Mouse (Mus musculus) CD4-positive naive resting alpha-beta T cell, adult 76 days (primary cell): ENCODE data around the gene Gm21854. TPM values are rescaled to one million over a fixed set of nuclear protein-coding genes. Genes with fewer than 3 reads are reported as not detected.

Experiments
- total RNA-seq: library from RNA; stranded (reverse); gene quantifications from one replicate; pipeline ENCODE4 v1.2.4, GENCODE M21; 2023

Gene Gm21854
- not detected for total RNA-seq

GRCm38 (mm10) chrY:5656686-5657085 is at the start of gene Gm21854:
Gene Gm21854 (plus strand): TSS chrY:5656986.

Other genes starting within 250 kb of the Gm21854 start
- not detected for gene Gm20914, start 69.0 kb downstream of the Gm21854 start, total RNA-seq
- not detected for gene Gm28171, start 136.4 kb downstream of the Gm21854 start, total RNA-seq